Mouse (Mus musculus): ENCODE results near the gene Slc6a20b.
A peak's percentile ranks its signal among the peaks of the same experiment; 100 is the strongest.
"Not testable (repeated sequence)": the region's sequence is repeated elsewhere in the genome, so short reads cannot be mapped to it uniquely, and the experiment has no call there.

Slc6a20b gene

GRCm38 (mm10) chr9:123632281-123632680 lies at the start of gene Slc6a20b:
Gene Slc6a20b, minus strand, starts transcription at chr9:123632565.
- DNase-seq (ENCODE audit: low spot score) = no peak

GRCm38 (mm10) chr9:123679198-123679597 lies 46.8 kb upstream of the Slc6a20b start:
- DNase-seq (ENCODE audit: low spot score) = no peak

DNA sequence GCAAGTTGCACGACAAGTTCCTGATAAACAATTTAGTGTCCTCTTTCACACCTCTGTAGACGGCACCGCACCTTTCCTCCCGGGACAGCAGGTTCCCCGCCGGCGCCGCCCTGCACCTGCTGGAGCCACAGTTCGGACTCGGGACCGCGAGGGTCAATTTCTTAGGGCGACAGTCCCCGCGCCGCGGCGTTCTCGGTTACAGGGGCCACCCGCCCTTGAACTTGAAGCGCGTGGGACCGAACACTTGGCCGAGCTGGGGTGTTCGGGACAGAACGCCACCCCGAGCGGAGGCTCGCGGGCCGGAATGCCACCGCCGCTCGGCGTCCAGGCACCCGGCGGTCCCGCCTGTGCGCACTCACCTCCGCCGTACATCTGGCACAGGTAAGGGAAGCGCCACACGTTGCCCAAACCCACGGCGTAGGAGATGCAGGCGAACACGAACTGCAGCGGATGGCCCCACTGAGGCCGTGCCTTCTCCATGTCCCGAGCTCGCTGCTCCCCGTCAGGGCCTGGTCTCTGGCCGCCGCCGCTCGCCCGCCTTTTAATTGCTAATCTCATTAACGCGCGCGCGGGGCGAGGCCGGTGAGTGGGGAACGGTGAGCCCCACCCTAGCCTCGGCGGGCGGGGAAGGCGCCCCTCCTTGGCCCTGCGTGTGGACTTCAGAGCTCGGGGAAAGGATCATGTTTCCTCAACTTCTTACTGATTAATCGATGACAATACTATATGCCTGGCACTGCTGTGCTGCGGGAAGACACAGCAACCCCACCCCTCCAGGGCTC lies 46.2 kb upstream of the Slc6a20b start, which contains the start of the genes Ccr9 and Slc6a20a:
Gene Ccr9, plus strand, starts transcription at position 113 of the 779 bp plus-strand sequence.
Gene Slc6a20a, minus strand, starts transcription at position 559 of the 779 bp plus-strand sequence.
- DNase-seq (ENCODE audit: low spot score) = peak; percentile 18

GRCm38 (mm10) chr9:123665645-123666044 lies 33.3 kb upstream of the Slc6a20b start:
- DNase-seq (ENCODE audit: low spot score) = no peak

- not testable (repeated sequence) for DNase-seq (ENCODE audit: low spot score)
Observed at GRCm38 (mm10) chr9:123659986-123660676, 27.8 kb upstream of the Slc6a20b start.

DNA sequence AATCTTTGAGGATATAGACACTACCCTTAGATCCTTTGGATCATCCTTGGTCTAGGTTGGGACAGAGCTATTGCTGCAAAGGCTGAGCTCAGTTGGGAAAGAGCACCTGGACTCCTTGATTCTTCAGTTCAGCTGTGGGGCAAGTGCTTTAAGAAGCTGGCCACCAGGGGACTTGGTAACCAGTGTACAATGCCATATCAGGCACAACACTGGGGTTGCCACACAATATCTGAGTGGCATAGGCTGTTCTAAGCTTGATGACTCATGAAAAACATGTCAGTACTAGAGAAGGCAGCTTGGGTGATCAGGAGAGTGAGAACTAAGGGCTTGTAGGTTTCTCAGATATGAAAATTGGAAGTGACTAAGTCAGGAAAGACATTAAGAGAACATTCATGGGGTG lies 26.6 kb upstream of the Slc6a20b start:
- no peak for DNase-seq (ENCODE audit: low spot score)

DNA sequence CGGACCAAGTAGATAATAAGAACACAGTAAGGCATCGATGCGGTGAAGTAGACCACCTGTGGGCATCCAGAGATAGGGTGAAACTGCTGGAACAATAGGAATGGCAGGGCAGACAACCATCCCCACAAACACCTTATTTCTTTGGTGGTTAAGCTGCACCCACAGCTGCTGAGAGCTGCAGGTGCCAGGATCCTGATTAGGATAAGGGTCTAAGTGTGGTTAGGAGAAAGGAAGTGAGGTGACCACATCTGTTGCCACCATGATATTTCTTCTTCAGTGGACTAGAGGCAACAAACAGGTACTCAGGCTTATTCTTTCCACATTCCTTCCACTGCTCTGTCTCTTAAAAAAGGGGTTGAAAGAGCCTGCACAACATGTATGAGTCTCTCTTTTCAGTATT lies 25.1 kb upstream of the Slc6a20b start:
- no peak for DNase-seq (ENCODE audit: low spot score)

DNA sequence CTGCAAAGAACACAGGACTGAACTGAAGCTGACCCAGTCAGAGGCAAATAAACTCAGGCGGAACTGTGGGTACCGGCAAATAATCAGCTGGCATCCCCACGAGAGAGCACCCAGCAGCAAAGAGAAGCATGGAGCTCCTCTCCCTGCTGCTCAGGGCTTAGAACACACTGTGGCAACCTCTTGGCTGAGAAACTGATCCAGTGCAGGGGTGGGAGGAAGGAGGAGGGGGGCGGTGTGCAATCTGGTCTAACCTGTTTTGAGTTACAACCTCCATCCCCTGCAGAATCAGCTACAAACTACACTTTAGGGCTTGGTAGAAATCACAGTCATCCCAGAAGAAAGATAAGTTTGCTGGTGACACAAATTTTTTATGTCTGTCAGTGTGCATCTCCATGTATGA lies 19.0 kb upstream of the Slc6a20b start:
- no peak for DNase-seq (ENCODE audit: low spot score)

DNA sequence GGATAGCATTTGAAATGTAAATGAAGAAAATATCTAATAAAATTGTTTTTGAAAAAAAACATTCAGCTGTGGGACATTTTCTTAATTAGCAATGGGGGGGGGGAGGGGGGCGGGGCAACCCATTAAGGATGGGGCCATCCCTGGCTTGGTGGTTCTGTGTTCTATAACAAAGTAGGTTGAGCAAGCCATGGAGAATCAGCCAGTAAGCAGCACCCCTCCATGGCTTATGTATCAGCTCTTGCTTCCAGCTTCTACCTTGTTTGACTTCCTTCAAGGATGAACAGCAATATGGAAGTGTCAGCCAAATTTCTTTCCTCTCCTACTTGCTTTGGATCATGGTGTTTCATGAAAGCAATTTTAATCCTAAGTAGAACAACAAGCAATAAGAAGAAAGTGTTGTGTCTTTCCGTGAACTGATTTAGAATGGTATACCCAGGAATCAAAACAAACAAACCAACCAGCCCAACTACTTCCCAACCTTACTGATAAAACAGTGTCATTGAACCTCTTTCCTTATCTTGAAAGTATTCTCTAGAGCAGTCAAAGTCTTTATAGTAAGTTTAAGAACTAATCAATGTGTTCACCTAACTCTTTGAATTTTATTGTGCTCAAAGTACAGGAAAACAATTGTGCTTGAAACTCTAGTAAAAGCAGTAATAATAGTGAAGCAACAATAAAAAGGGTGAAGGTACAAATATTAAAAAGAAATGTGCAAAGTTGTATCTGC lies 17.6 kb upstream of the Slc6a20b start:
- DNase-seq (ENCODE audit: low spot score) = no peak

GRCm38 (mm10) chr9:123640106-123640505 lies 7.7 kb upstream of the Slc6a20b start:
- no peak for DNase-seq (ENCODE audit: low spot score)

GRCm38 (mm10) chr9:123638668-123639089 lies 6.3 kb upstream of the Slc6a20b start:
- DNase-seq (ENCODE audit: low spot score) = peak; percentile 11

- DNase-seq (ENCODE audit: low spot score) = no peak
Observed at GRCm38 (mm10) chr9:123638231-123638630, 5.9 kb upstream of the Slc6a20b start.

- DNase-seq (ENCODE audit: low spot score) = no peak
Observed at GRCm38 (mm10) chr9:123636771-123637170, 4.4 kb upstream of the Slc6a20b start.

DNA sequence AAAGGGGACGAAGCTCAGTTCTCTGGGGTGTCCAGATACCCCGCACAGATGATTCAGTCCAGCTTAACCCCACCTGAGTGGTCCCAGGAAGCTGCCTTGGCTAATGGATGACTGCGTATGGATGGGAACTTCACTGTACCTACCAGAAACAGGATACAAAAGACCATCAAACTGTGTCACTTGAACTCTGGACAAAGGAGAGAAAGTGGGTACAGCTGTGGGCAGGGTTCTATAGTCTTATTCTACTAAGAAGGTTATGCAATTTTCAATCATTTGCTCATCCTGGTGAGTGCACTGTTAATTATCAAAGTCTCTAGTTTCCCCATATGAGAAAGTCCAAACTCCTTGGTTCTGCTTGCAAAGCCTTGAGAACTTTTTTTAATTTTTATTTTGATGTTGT lies 628 bp upstream of the Slc6a20b start:
- no peak for DNase-seq (ENCODE audit: low spot score)

GRCm38 (mm10) chr9:123631666-123632065 lies 699 bp downstream of the Slc6a20b start:
- DNase-seq (ENCODE audit: low spot score) = no peak

DNA sequence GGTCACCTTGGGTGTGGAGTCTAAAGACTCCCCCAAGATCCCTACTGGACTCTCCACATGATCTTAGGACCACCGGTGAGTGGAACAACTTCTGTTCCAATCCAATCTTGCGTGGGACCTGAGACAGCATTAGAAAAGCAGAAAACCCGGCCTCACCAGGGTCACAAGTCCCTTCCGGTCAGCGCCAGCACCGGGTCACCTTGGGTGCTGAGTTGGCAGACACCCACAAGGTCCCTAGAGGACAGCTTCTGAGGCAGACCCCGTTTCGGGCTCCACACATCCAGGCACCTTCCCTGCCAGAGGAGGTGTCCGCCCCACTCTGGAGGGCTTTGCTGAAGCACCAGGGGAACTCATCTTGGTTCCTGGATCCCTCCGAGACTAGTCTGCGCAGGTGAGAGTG lies 6.5 kb downstream of the Slc6a20b start:
- DNase-seq (ENCODE audit: low spot score) = no peak

DNA sequence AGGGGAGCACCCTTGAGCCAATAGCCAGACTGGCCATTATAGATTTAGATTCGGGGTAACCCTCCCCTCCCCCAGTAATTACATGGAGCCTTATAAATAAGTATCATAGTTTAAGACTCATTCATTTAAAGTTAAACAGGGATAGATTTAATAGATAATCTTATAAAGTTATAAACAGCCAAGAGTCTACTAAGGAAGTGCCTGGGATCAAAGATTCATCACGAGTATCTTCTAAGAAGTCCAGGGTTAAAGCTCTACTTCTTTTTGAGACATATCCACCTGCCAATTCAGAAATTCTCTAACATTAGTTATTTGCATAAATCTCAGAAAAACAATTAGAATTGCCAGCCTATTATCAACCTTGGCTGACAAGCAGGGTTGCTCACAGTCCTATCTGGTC lies 7.6 kb downstream of the Slc6a20b start:
- DNase-seq (ENCODE audit: low spot score) = no peak

DNA sequence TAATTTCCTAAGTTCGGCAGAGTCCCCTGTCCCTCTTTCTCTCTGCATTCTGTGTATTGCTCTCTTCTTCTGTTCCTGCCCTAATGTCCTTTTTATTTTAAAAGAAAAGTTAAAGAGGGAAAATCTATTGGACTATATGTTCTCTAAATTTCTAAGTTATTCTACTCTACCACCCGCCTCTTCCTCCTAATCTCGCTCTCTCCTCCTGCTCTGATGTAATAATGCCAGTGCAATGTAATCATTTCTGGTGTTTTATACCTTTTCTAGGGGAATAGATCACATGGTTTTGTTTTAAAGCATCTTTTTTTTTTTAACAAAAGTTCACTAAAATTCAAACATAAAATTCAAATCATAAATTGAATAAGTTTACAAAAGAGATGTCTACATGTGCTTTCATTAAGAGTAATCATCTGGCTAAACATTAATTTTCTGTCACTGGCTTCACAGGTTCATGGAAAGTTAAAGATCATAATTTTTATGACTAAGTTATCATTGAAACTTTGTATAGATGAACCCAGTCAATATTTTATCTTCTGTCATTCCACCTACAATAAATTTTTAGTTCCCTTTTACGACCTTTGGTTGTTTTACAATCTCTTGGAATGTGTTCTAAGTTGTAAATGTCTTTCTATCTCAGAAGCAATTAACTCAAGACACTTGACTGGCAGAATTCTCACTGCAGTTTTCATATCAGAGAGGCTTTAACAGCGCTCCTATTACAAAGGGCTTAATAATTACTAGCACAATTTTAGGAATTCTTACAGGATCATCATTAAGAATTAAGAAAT lies 11.9 kb downstream of the Slc6a20b start:
- DNase-seq (ENCODE audit: low spot score) = no peak

DNA sequence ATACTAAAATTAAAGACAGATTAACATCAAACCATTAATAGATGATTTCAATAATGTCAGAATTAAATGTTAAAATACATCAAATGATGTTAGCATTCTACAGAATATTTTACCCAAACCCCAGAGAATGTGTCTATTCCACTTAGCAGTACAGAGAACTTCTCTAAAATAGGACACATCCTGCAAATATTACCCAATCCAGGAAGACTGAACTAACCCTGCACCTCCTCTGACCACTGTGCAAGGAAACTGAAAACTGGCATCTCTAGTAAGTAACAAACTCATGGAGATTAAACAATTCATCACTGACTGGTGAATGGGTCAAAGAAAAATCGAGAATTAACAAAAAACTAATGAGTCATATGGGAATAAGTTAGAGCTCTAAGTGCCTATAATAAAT lies 30.8 kb downstream of the Slc6a20b start:
- no peak for DNase-seq (ENCODE audit: low spot score)

- DNase-seq (ENCODE audit: low spot score) = no peak
Observed at GRCm38 (mm10) chr9:123597376-123597775, 35.0 kb downstream of the Slc6a20b start.

DNA sequence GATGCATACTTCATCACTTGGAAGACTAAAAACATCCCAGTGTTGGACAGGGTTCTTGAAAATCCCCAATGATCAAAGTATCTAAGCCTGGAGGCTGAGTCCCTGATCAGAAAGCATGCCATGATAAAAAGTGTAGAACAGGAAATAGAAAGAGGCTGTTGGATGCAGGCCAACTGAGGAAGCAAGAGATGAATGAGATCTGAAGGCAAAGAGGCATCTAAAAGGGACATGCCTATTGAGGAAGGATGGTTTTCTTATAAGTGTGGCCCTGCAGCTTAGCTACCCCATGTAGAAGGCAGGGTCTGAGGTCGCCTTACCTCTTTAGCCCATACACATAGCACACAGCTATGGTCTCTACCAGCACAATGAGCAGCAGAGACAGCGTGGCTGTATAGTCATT lies 35.5 kb downstream of the Slc6a20b start:
- no peak for DNase-seq (ENCODE audit: low spot score)

DNA sequence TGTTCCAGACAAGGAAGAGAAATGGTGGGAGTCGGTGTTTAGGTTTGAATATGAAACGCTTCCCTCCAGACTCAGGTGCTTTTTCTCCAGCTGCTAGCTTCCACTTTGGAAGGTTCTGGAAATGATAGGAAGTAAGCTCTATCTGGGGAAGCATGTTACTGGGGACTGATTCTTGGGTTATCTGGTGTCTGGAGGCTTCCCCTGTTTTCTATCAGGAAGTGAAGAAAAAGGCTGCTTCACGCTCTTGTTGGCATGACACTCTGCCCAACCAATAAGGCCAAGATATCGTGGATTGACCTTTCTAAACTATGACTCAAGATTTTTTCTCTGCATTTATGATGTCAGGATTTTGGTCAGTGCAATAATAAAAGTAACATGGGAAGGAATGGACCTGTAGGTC lies 37.2 kb downstream of the Slc6a20b start:
- DNase-seq (ENCODE audit: low spot score) = no peak
